Mouse (Mus musculus): ENCODE results near the gene Osgin1.

DNA sequence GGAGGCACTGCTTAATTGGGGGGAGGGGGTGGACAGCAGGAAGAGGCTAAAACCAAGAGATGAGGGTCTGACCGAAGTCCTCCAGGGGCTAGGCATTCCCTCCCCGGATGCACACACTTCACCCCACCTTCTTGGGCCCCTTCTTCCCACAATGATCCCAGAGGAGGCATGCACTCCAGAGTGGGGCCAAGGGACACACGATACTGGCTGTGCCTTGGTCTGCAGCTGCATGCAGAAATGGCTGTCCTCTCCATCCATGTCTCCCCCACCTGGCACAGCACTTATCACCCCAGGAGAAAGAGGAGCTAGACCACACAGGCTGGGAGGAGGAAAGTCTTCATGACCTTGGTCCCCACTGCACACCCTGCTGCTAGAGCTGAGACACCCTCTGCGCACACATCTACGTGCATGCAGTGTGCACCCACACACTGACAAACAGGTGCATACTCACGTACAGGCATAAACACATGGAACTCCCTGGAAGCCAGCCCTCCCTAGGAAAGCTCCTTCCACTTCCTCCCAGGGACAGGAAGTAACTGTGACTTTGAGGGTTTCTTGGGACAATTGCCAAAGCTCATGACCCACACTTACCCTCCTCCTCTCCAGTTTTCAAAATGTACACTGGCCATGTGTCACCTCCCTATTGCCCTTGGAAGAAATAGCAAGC lies 7.7 kb upstream of the Osgin1 start:
- TF ChIP-seq EP300 (IDR thresholded peaks at IDR 0.05; ENCODE audit: low read depth) (no peak), CTCF (IDR thresholded peaks at IDR 0.05; ENCODE audit: low read depth) (no peak)

Measured in liver, embryonic 14.5 days (tissue).